Mouse (Mus musculus) liver, adult 2 months (tissue): Measurements from ENCODE around the gene Kcnn4. TPM values are rescaled to one million over a fixed set of nuclear protein-coding genes. Genes with fewer than 3 reads are reported as not detected.
A peak's percentile ranks its signal among the peaks of the same experiment; 100 is the strongest.

Source experiments
- DNase-seq: peaks from one replicate; pipeline ENCODE4 v3.0.0-alpha.2; 2011; ENCODE audit warnings: low read depth, low spot score; ENCODE audit errors: extremely low read depth
- H3K27ac ChIP-seq: fragments of 200-500 bp; replicated peaks from 2 replicates; pipeline ENCODE4 v1.5.1; 2012; ENCODE audit warnings: low read depth, mild to moderate bottlenecking, control low read depth, inconsistent platforms, low read length; ENCODE audit not compliant: insufficient read depth
- H3K27me3 ChIP-seq: fragments of 200-500 bp; 2 replicates; pipeline ENCODE4 v1.6.1; 2012; ENCODE audit warnings: mild to moderate bottlenecking, moderate library complexity, low read length, inconsistent platforms; ENCODE audit not compliant: control insufficient read depth, insufficient read depth
- H3K36me3 ChIP-seq: fragments of 200-500 bp; 2 replicates; pipeline ENCODE4 v1.6.1; 2012; ENCODE audit warnings: low read length, inconsistent platforms; ENCODE audit not compliant: control insufficient read depth, insufficient read depth
- H3K4me1 ChIP-seq: fragments of 200-500 bp; 2 replicates; pipeline ENCODE4 v1.6.1; 2011; ENCODE audit warnings: low read length; ENCODE audit not compliant: control insufficient read depth, insufficient read depth
- H3K4me3 ChIP-seq: fragments of 200-500 bp; 2 replicates; pipeline ENCODE4 v1.5.1; 2011; ENCODE audit warnings: low read depth, mild to moderate bottlenecking, control low read depth, low read length, moderate library complexity; ENCODE audit not compliant: insufficient read depth
- H3K79me2 ChIP-seq: fragments of 200-500 bp; 2 replicates; pipeline ENCODE4 v1.6.1; 2012; ENCODE audit warnings: inconsistent platforms, mild to moderate bottlenecking, low read length, moderate library complexity; ENCODE audit not compliant: control insufficient read depth, insufficient read depth
- H3K9ac ChIP-seq: fragments of 200-500 bp; 2 replicates; pipeline ENCODE4 v1.6.1; 2012; ENCODE audit warnings: low read depth, mild to moderate bottlenecking, control low read depth, inconsistent platforms, low read length
- CTCF ChIP-seq: fragments of 200-500 bp; IDR thresholded peaks from 2 replicates; pipeline ENCODE4 v1.5.1; 2011; ENCODE audit warnings: low read depth, low read length, control low read depth
- POLR2A ChIP-seq: fragments of 200-500 bp; IDR thresholded peaks from 2 replicates; pipeline ENCODE4 v1.6.1; 2011; ENCODE audit warnings: low read length, control low read depth; ENCODE audit not compliant: insufficient read depth; ENCODE audit errors: extremely low read depth
- WGBS: fragments of 180-500 bp; shearing (Covaris S2); methylation state at CpG from one replicate; pipeline ENCODE4 v1.1.7; 2018; 5-methylcytosine and 5-hydroxymethylcytosine counted together
- polyA plus RNA-seq: library from polyadenylated mRNA; depleted of rRNA; stranded (reverse); fragments of >200 nt; gene quantifications from 2 replicates; pipeline ENCODE4 v1.2.3, GENCODE M21; 2012
- total RNA-seq: library from RNA; depleted of rRNA; stranded (reverse); fragments of >200 nt; gene quantifications from 2 replicates; pipeline ENCODE4 v1.2.3, GENCODE M21; 2014

Kcnn4 gene
- total and polyA plus RNA-seq, 2 experiments, result 0.66 to 0.83 TPM

GRCm38 (mm10) chr7:24373538-24374379 is 3.7 kb downstream of the Kcnn4 start:
- Histone ChIP-seq H3K9ac (no peak overlapping the region), H3K27ac (no peak overlapping the region), H3K36me3 (no peaks in the 10 kb centered on the region), H3K79me2 (no peaks in the 10 kb centered on the region), H3K4me1 (no peaks in the 10 kb centered on the region), H3K4me3 (no peak overlapping the region), H3K27me3 (peaks cover 7% of the 10 kb centered on the region; the same call in 1 of the 2 replicates)
- TF ChIP-seq POLR2A, result no peak
- no peak for TF ChIP-seq CTCF
- 42% methylated on average over 20 of the region's 20 CpGs for WGBS
- no peak for DNase-seq

GRCm38 (mm10) chr7:24376456-24376855 is 6.4 kb downstream of the Kcnn4 start:
- Histone ChIP-seq H3K36me3 (no peaks in the 10 kb centered on the region), H3K4me3 (no peak overlapping the region), H3K27me3 (peaks cover 4% of the 10 kb centered on the region; the same call in 1 of the 2 replicates), H3K4me1 (no peaks in the 10 kb centered on the region), H3K9ac (no peak overlapping the region), H3K79me2 (no peaks in the 10 kb centered on the region), H3K27ac (no peak overlapping the region)
- WGBS, result 82% methylated on average over 8 of the region's 8 CpGs
- no peak for DNase-seq
- TF ChIP-seq CTCF (no peak), POLR2A (no peak)

GRCm38 (mm10) chr7:24377091-24377865 is 7.2 kb downstream of the Kcnn4 start:
- Histone ChIP-seq H3K27me3 (peaks cover 4% of the 10 kb centered on the region; the same call in 1 of the 2 replicates), H3K36me3 (no peaks in the 10 kb centered on the region), H3K9ac (no peak overlapping the region), H3K4me1 (no peaks in the 10 kb centered on the region), H3K4me3 (no peak overlapping the region), H3K27ac (no peak overlapping the region), H3K79me2 (no peaks in the 10 kb centered on the region)
- no peak for DNase-seq
- TF ChIP-seq CTCF (peak; percentile 26; the same call in 1 of the 2 replicates), POLR2A (no peak)
- WGBS, result 11% methylated on average over 49 of the region's 49 CpGs

- H3K9ac ChIP-seq, result no peak overlapping the region
- no peak overlapping the region for H3K4me3 ChIP-seq
- 73% methylated on average over 10 of the region's 10 CpGs for WGBS
- H3K27me3 ChIP-seq, result peaks cover 4% of the 10 kb centered on the region; the same call in 1 of the 2 replicates
- H3K79me2 ChIP-seq, result no peaks in the 10 kb centered on the region
- DNase-seq, result no peak
- H3K36me3 ChIP-seq, result no peaks in the 10 kb centered on the region
- H3K4me1 ChIP-seq, result no peaks in the 10 kb centered on the region
- no peak overlapping the region for H3K27ac ChIP-seq
- no peak for TF ChIP-seq CTCF
- TF ChIP-seq POLR2A, result no peak
Measured at GRCm38 (mm10) chr7:24378049-24378701, 8.1 kb downstream of the Kcnn4 start.

- H3K36me3 ChIP-seq, result no peaks in the 10 kb centered on the region
- H3K4me1 ChIP-seq, result no peaks in the 10 kb centered on the region
- H3K27me3 ChIP-seq, result peaks cover 4% of the 10 kb centered on the region; the same call in 1 of the 2 replicates
- 66% methylated on average over 7 of the region's 7 CpGs for WGBS
- H3K4me3 ChIP-seq, result no peak overlapping the region
- no peak overlapping the region for H3K9ac ChIP-seq
- no peak for TF ChIP-seq CTCF
- no peak for TF ChIP-seq POLR2A
- no peak overlapping the region for H3K27ac ChIP-seq
- no peaks in the 10 kb centered on the region for H3K79me2 ChIP-seq
- no peak for DNase-seq
Measured at GRCm38 (mm10) chr7:24379934-24380333, 9.9 kb downstream of the Kcnn4 start.
